Mouse (Mus musculus) heart, embryonic 12.5 days (tissue): Measurements from ENCODE around the gene Ager. TPM values are rescaled to one million over a fixed set of nuclear protein-coding genes. Genes with fewer than 3 reads are reported as not detected.

ENCODE experiments used
- ATAC-seq: fragments of 200-750 bp; cut with Nextera tagmentation; 2 replicates; pipeline ENCODE4 v1.8.0; 2017; ENCODE audit warnings: moderate TSS enrichment, moderate library complexity; ENCODE audit not compliant: insufficient number of reproducible peaks, low FRiP score
- H3K27ac ChIP-seq: fragments of 300-500 bp; sonication (generic); 2 replicates; pipeline ENCODE4 v1.5.1; 2016; ENCODE audit warnings: mild to moderate bottlenecking, moderate library complexity; ENCODE audit not compliant: poor library complexity, severe bottlenecking
- H3K27me3 ChIP-seq: fragments of 300-500 bp; sonication (generic); replicated peaks from 2 replicates; pipeline ENCODE4 v1.6.1; 2016; ENCODE audit warnings: mild to moderate bottlenecking, moderate library complexity
- H3K36me3 ChIP-seq: fragments of 300-500 bp; sonication (generic); 2 replicates; pipeline ENCODE4 v1.6.1; 2016; ENCODE audit warnings: mild to moderate bottlenecking, moderate library complexity
- H3K4me1 ChIP-seq: fragments of 300-500 bp; sonication (generic); replicated peaks from 2 replicates; pipeline ENCODE4 v1.6.1; 2016; ENCODE audit warnings: mild to moderate bottlenecking
- H3K4me2 ChIP-seq: fragments of 300-500 bp; sonication (generic); 2 replicates; pipeline ENCODE4 v1.6.1; 2016; ENCODE audit warnings: mild to moderate bottlenecking, moderate library complexity
- H3K4me3 ChIP-seq: fragments of 300-500 bp; sonication (generic); 2 replicates; pipeline ENCODE4 v1.5.1; 2016; ENCODE audit warnings: mild to moderate bottlenecking
- H3K9ac ChIP-seq: fragments of 300-500 bp; sonication (generic); 2 replicates; pipeline ENCODE4 v1.6.1; 2016; ENCODE audit warnings: mild to moderate bottlenecking, moderate library complexity
- H3K9me3 ChIP-seq: fragments of 300-500 bp; sonication (generic); replicated peaks from 2 replicates; pipeline ENCODE4 v1.6.1; 2016; ENCODE audit warnings: mild to moderate bottlenecking, moderate library complexity
- WGBS: fragments of 180-500 bp; shearing (Covaris S2); methylation state at CpG from one replicate; pipeline ENCODE4 v1.1.7; 2016; 5-methylcytosine and 5-hydroxymethylcytosine counted together
- polyA plus RNA-seq: library from polyadenylated mRNA; unstranded; fragments of >200 nt; fragmentation: Nextera tagmentation; extraction: Ambion mirVana; gene quantifications from 2 replicates; pipeline ENCODE4 v1.2.1, GENCODE M21; 2016

The Ager gene
- polyA plus RNA-seq, 1 experiment from 2014 or later, result 3.8 TPM

DNA sequence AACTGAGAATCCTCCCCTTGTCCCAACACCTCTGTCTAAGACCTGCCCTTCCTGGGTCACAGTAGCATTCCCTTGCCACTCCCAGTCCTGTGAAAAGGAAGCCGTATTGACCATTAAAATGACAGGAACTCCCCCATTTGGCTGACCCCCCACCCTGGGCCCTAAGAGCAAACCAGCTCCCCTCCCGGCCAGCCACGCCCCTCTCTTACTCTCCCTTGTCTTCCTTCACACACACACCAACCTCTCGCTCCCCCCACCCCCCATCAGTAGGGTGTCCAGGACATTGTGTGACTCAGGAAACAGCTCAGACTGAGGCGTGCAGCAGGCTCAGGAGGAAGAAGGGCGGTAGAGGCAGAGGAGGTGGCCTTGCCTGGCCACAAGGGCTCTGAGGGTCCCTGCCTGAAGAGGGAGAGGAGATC lies 33.6 kb upstream of the Ager start, which contains the start of gene Notch4:
Notch4 (plus strand) TSS at position 266 of the 419 bp plus-strand sequence.
- peak within 1 kb of the TSS; percentile 86 for H3K27ac ChIP-seq
- 6% methylated on average over 6 of the region's 6 CpGs for WGBS
- H3K9ac ChIP-seq, result peak within 1 kb of the TSS; percentile 55
- ATAC-seq, result peak; percentile 71
- H3K4me1 ChIP-seq, result peaks cover 12% of the 10 kb centered on the region
- H3K4me3 ChIP-seq, result peak within 1 kb of the TSS; percentile 28
- H3K4me2 ChIP-seq, result peak within 1 kb of the TSS; percentile 62
- H3K9me3 ChIP-seq, result no peaks in the 10 kb centered on the region
- peaks cover 13% of the 10 kb centered on the region for H3K27me3 ChIP-seq
- H3K36me3 ChIP-seq, result no peaks in the 10 kb centered on the region

DNA sequence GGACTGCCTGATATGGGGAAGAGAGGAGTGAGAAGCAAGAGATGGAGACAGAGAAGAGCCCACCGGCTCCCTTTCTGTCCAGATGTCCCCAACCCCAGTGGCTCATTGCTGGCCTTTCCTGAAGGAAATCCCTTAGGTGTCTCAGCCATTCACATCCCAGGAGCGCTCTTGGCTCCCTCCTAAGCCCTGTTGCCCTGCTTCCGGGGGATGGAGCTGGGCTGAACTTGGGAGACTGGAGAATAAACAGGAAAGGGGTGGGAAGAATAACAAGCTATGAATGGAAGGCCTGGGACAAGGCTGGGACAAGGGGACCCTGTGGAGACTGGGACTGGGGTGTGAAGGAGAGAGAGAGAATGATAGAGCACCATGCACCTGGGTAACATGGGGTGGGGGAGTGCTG lies 32.9 kb upstream of the Ager start:
- peaks cover 12% of the 10 kb centered on the region for H3K4me1 ChIP-seq
- no peaks in the 10 kb centered on the region for H3K9me3 ChIP-seq
- peak overlapping the region; percentile 62 for H3K4me2 ChIP-seq
- peaks cover 16% of the 10 kb centered on the region for H3K27me3 ChIP-seq
- H3K9ac ChIP-seq, result peak overlapping the region; percentile 55
- ATAC-seq, result peak; percentile 60
- peak overlapping the region; percentile 86 for H3K27ac ChIP-seq
- H3K36me3 ChIP-seq, result no peaks in the 10 kb centered on the region
- H3K4me3 ChIP-seq, result peak overlapping the region; percentile 28
- 21% methylated on average over 3 of the region's 3 CpGs for WGBS

DNA sequence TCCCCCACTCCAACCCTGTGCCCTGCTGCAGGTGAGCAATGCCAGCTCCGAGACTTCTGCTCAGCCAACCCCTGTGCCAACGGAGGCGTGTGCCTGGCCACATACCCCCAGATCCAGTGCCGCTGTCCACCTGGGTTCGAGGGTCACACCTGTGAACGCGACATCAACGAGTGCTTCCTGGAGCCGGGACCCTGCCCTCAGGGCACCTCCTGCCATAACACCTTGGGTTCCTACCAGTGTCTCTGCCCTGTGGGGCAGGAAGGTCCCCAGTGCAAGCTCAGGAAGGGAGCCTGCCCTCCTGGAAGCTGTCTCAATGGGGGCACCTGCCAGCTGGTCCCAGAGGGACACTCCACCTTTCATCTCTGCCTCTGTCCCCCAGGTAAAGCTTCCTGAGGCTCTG lies 30.4 kb upstream of the Ager start:
- ATAC-seq, result no peak
- peaks cover 11% of the 10 kb centered on the region for H3K36me3 ChIP-seq
- H3K27ac ChIP-seq, result no peak overlapping the region
- no peak overlapping the region for H3K4me2 ChIP-seq
- 68% methylated on average over 9 of the region's 9 CpGs for WGBS
- H3K4me3 ChIP-seq, result no peak overlapping the region
- 0 out of 2 replicates have a peak, but pooled peaks cover 3% of the 10 kb centered on the region for H3K9me3 ChIP-seq
- H3K9ac ChIP-seq, result no peak overlapping the region
- H3K4me1 ChIP-seq, result peaks cover 12% of the 10 kb centered on the region
- peaks cover 19% of the 10 kb centered on the region for H3K27me3 ChIP-seq

DNA sequence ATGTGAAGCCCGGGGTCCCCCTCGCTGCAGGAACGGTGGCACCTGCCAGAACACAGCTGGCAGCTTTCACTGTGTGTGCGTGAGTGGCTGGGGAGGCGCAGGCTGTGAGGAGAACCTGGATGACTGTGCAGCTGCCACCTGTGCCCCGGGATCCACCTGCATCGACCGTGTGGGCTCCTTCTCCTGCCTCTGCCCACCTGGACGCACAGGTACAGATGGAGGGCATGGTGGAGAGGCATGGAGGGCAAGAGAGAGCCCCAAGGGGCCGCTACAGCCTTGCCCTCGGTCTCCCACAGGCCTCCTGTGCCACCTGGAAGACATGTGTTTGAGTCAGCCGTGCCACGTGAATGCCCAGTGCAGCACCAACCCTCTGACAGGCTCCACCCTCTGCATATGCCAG lies 29.2 kb upstream of the Ager start:
- Histone ChIP-seq H3K27me3 (peaks cover 19% of the 10 kb centered on the region), H3K36me3 (peaks cover 11% of the 10 kb centered on the region), H3K9ac (no peak overlapping the region), H3K4me3 (no peak overlapping the region), H3K9me3 (0 out of 2 replicates have a peak, but pooled peaks cover 3% of the 10 kb centered on the region), H3K4me2 (no peak overlapping the region), H3K27ac (no peak overlapping the region), H3K4me1 (peaks cover 12% of the 10 kb centered on the region)
- 79% methylated on average over 13 of the region's 13 CpGs for WGBS
- no peak for ATAC-seq

DNA sequence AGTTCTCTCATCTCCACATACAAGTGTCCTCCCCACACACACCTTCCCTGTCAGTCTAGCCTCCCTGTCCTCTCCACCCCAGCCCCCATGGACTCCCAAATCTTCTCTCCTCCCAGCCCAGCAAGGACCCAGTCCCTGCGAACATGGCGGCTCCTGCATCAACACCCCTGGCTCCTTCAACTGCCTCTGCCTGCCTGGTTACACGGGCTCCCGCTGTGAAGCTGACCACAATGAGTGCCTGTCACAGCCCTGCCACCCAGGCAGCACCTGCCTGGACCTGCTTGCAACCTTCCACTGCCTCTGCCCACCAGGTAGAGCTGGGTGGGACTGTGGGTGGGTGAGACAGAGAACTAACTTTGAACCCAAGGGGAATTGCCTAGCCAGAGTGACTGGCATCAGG lies 27.7 kb upstream of the Ager start:
- Histone ChIP-seq H3K4me3 (no peak overlapping the region), H3K4me2 (no peak overlapping the region), H3K36me3 (peaks cover 11% of the 10 kb centered on the region), H3K9ac (no peak overlapping the region), H3K9me3 (0 out of 2 replicates have a peak, but pooled peaks cover 3% of the 10 kb centered on the region), H3K4me1 (0 out of 2 replicates have a peak, but pooled peaks cover under 1% of the 10 kb centered on the region), H3K27me3 (peaks cover 19% of the 10 kb centered on the region), H3K27ac (no peak overlapping the region)
- no peak for ATAC-seq
- 60% methylated on average over 4 of the region's 4 CpGs for WGBS

DNA sequence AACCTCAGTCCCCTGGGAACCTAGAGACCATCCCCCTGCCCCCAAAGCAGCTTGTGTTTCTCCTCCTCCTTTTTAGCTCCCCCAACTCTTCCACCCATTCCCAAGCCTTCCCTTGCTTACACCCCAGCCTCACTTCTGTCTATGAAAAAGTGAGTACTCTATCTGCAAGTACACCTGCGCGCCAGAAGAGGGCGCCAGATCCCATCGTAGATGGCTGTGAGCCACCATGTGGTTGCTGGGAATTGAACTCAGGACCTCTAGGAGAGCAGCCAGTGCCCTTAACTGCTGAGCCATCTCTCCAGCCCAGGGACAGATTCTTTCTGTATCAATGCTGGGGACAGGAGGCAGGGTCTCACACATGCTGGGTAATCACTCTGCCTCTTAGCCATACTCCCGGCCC lies 25.8 kb upstream of the Ager start:
- Histone ChIP-seq H3K36me3 (peaks cover 11% of the 10 kb centered on the region), H3K27me3 (peaks cover 19% of the 10 kb centered on the region), H3K4me1 (no peaks in the 10 kb centered on the region), H3K27ac (no peak overlapping the region), H3K9me3 (0 out of 2 replicates have a peak, but pooled peaks cover 3% of the 10 kb centered on the region), H3K4me3 (no peak overlapping the region), H3K9ac (no peak overlapping the region), H3K4me2 (no peak overlapping the region)
- ATAC-seq, result no peak
- WGBS, result 14% methylated on average over 5 of the region's 5 CpGs

DNA sequence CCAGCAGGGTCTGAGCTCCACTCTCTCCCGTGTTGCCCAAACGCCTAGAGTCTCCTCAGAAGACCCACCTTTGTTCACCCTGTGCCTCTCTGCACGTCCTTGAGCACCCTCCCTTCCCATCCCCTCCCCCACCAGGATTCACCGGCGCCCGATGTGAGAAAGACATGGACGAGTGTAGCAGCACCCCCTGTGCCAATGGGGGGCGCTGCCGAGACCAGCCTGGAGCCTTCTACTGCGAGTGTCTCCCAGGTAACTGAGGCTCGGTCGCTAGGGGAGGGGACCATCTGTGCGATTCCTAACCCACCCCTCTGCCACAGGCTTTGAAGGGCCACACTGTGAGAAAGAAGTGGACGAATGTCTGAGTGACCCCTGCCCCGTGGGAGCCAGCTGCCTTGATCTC lies 25.3 kb upstream of the Ager start:
- Histone ChIP-seq H3K9me3 (0 out of 2 replicates have a peak, but pooled peaks cover 3% of the 10 kb centered on the region), H3K27ac (no peak overlapping the region), H3K36me3 (peaks cover 12% of the 10 kb centered on the region), H3K4me2 (no peak overlapping the region), H3K27me3 (peaks cover 14% of the 10 kb centered on the region), H3K4me1 (no peaks in the 10 kb centered on the region), H3K9ac (no peak overlapping the region), H3K4me3 (no peak overlapping the region)
- no peak for ATAC-seq
- 16% methylated on average over 15 of the region's 15 CpGs for WGBS

DNA sequence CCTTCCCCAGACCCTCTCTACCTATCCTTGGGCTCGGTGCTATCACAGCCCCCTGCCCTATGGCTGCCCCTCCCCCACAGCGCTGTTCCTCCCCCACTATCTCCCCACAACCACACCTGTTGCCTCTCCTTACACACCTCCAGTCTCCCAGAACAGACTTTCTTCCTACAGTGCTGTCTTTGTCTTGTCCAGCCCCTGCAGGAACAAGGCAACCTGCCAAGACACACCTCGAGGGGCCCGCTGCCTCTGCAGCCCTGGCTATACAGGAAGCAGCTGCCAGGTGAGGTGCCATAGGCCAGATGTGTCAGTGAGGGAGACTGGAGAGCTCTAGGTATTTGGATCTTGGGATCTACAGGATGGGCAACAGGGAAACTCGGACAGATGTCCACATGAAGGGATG lies 21.1 kb upstream of the Ager start:
- ATAC-seq, result no peak
- H3K4me3 ChIP-seq, result no peak overlapping the region
- H3K36me3 ChIP-seq, result peaks cover 16% of the 10 kb centered on the region
- H3K4me1 ChIP-seq, result no peaks in the 10 kb centered on the region
- no peak overlapping the region for H3K27ac ChIP-seq
- H3K9ac ChIP-seq, result no peak overlapping the region
- H3K27me3 ChIP-seq, result no peaks in the 10 kb centered on the region
- H3K4me2 ChIP-seq, result no peak overlapping the region
- H3K9me3 ChIP-seq, result 0 out of 2 replicates have a peak, but pooled peaks cover 3% of the 10 kb centered on the region
- WGBS, result 62% methylated on average over 5 of the region's 5 CpGs

DNA sequence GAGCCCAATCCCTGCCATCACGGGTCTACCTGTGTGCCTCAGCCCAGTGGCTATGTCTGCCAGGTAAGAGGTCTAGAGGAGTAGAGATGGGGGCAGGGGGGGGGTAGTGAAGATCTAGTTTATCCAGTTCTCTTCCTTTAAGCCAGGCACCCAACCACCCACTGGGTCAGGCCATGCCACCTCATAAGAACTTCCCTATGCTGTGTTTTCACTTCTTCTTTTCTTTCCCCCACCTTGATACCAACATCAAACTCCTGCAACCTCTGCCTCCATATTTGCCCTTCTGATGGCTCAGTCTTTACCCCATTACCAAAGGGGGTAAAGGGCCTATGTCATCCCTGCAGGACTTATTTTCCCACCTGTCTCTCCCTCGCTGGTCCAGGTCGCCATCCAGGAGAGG lies 19.6 kb upstream of the Ager start:
- no peak overlapping the region for H3K4me3 ChIP-seq
- peaks cover 11% of the 10 kb centered on the region; the same call in 1 of the 2 replicates for H3K36me3 ChIP-seq
- no peaks in the 10 kb centered on the region for H3K9me3 ChIP-seq
- H3K27ac ChIP-seq, result no peak overlapping the region
- 75% methylated on average over 3 of the region's 3 CpGs for WGBS
- no peak overlapping the region for H3K4me2 ChIP-seq
- H3K27me3 ChIP-seq, result no peaks in the 10 kb centered on the region
- no peak for ATAC-seq
- no peak overlapping the region for H3K9ac ChIP-seq
- no peaks in the 10 kb centered on the region for H3K4me1 ChIP-seq

DNA sequence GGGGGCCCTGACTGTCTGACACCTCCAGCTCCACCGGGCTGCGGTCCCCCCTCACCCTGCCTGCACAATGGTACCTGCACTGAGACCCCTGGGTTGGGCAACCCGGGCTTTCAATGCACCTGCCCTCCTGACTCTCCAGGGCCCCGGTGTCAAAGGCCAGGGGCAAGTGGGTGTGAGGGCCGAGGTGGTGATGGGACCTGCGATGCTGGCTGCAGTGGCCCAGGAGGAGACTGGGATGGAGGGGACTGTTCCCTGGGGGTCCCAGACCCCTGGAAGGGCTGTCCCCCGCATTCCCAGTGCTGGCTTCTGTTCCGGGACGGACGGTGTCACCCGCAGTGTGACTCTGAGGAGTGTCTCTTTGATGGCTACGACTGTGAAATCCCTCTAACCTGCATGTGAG lies 15.1 kb upstream of the Ager start:
- Histone ChIP-seq H3K36me3 (peaks cover 8% of the 10 kb centered on the region; the same call in 1 of the 2 replicates), H3K4me1 (peaks cover 10% of the 10 kb centered on the region; the same call in 1 of the 2 replicates), H3K27me3 (no peaks in the 10 kb centered on the region), H3K27ac (no peak overlapping the region), H3K4me2 (no peak overlapping the region), H3K4me3 (no peak overlapping the region), H3K9ac (no peak overlapping the region), H3K9me3 (no peaks in the 10 kb centered on the region)
- ATAC-seq, result no peak
- WGBS, result 88% methylated on average over 12 of the region's 12 CpGs

DNA sequence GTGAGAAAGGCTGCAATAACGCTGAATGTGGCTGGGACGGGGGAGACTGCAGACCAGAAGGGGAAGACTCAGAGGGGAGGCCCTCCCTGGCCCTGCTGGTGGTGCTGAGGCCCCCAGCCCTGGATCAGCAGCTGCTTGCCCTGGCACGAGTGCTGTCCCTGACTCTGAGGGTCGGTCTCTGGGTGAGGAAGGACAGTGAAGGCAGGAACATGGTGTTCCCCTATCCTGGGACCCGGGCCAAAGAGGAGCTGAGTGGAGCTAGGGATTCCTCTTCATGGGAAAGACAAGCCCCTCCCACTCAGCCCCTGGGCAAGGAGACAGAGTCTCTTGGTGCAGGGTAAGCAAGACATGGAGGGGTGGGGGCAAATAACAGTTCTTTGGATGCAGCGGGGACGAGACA lies 14.3 kb upstream of the Ager start:
- WGBS, result 50% methylated on average over 7 of the region's 7 CpGs
- H3K9me3 ChIP-seq, result no peaks in the 10 kb centered on the region
- no peak overlapping the region for H3K4me2 ChIP-seq
- H3K4me1 ChIP-seq, result peaks cover 15% of the 10 kb centered on the region
- no peak overlapping the region for H3K9ac ChIP-seq
- ATAC-seq, result no peak
- no peak overlapping the region for H3K4me3 ChIP-seq
- H3K27ac ChIP-seq, result no peak overlapping the region
- 0 out of 2 replicates have a peak, but pooled peaks cover 3% of the 10 kb centered on the region for H3K36me3 ChIP-seq
- H3K27me3 ChIP-seq, result no peaks in the 10 kb centered on the region

DNA sequence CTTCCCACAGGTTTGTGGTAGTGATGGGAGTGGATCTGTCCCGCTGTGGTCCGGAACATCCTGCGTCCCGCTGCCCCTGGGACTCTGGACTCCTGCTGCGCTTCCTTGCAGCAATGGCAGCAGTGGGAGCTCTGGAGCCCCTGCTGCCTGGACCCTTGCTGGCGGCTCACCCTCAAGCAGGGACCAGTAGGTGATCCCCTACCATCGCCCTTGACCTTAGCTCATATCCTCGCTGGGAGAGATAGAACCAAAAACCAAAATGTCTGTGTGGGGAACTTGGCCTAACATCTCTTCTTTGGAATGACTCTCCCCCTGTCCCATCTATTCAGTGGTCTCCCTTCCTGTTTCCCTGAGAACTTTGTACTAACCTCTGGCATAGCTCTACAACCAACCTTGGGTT lies 13.8 kb upstream of the Ager start:
- H3K9ac ChIP-seq, result no peak overlapping the region
- no peak overlapping the region for H3K4me3 ChIP-seq
- no peak for ATAC-seq
- no peak overlapping the region for H3K4me2 ChIP-seq
- WGBS, result 71% methylated on average over 8 of the region's 8 CpGs
- no peaks in the 10 kb centered on the region for H3K9me3 ChIP-seq
- peaks cover 18% of the 10 kb centered on the region for H3K4me1 ChIP-seq
- H3K27ac ChIP-seq, result no peak overlapping the region
- H3K27me3 ChIP-seq, result no peaks in the 10 kb centered on the region
- H3K36me3 ChIP-seq, result 0 out of 2 replicates have a peak, but pooled peaks cover 3% of the 10 kb centered on the region
